Mouse (Mus musculus): Measurements from ENCODE around the gene Hist1h2ae. TPM values are rescaled to one million over a fixed set of nuclear protein-coding genes. Genes with fewer than 3 reads are reported as not detected.
"Not testable (repeated sequence)": the region's sequence is repeated elsewhere in the genome, so short reads cannot be mapped to it uniquely, and the experiment has no call there.

The Hist1h2ae gene
- total RNA-seq, 4 experiments from 2014 or later, result 0.54 to 1.1 (median 0.88) TPM

DNA sequence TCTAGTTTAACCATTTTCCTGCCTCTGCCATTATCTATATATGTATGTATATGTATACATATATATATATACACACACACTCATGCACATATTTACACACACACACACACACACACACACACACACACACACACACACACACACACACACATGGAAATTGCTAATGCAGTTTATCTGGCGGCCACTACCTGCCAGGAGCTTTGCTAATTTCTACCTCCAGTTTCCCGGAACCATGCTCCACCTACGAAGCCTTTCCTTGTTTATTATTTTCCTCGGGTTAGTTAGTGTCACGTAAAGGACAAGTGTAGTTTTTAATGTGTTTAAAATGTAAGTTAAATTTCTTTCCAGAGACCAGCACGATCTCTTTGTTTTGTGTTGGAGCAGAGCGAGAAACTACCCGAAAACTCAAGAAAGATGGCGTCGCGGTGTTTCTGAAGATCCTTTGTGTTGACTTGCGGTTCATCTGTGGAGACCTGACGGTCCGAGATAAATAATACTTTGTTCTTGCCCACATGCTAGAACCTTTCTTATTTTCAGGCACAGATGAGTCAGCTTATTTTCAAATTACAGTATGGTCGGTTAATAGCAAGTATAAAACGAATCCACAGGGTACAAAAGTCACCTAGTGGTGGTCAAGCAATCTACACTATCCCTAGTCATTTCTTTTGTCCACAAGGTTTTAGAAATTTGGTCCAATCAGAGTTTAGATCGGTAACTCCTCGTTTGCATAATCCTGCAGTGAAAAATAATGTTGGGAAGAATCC, 8.1 kb downstream of the Hist1h2ae start:
- no peak for DNase-seq (ENCODE audit: low spot score in 2 of 2)

DNA sequence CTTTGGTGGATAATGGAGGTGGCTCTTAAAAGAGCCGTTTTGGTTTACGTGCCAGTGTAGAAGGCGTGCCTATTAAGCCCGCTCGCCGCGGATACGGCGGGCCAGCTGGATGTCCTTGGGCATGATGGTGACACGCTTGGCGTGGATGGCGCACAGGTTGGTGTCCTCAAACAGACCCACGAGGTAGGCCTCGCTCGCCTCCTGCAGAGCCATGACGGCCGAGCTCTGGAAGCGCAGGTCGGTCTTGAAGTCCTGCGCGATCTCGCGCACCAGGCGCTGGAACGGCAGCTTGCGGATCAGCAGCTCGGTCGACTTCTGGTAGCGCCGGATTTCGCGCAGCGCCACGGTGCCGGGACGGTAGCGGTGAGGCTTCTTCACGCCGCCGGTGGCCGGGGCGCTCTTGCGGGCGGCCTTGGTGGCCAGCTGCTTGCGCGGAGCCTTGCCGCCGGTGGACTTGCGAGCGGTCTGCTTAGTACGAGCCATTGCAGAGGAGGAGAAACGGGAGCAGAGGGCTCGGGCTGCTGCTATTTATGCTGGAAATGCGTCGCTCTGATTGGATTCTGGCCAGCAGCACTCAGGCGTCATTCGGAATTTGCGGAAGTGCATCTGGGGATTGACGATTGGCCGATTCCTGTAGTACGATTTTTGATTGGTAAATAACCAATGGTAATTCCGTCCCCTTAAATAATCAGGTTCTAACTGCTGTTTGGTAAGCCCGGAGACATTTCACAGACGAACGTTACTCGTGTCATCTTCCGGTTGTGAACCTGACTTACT, 8.9 kb downstream of the Hist1h2ae start, which contains the start of gene Hist1h3e:
Gene Hist1h3e, minus strand, starts transcription at position 487 of the 777 bp plus-strand sequence.
- peak; percentile 84 to 88 for DNase-seq (ENCODE audit: low spot score in 2 of 2)

DNA sequence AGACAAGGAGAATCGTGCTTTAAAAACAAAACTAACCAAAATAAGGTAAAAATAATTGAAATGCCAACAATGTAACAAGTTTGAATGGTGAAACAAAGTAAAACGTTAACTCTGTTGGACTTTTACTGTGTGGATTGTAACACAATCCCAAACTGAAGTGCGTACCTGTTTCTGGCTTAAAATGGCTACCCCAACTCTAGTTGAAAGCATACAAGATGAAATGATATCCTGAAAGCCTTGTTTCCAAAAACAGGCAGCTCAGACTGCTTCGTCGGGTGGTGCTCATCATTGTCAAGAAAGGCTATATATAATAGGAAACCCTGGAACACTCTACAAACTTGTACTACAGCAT, 9.5 kb downstream of the Hist1h2ae start:
- not testable (repeated sequence) for DNase-seq (ENCODE audit: low spot score in 2 of 2)

DNA sequence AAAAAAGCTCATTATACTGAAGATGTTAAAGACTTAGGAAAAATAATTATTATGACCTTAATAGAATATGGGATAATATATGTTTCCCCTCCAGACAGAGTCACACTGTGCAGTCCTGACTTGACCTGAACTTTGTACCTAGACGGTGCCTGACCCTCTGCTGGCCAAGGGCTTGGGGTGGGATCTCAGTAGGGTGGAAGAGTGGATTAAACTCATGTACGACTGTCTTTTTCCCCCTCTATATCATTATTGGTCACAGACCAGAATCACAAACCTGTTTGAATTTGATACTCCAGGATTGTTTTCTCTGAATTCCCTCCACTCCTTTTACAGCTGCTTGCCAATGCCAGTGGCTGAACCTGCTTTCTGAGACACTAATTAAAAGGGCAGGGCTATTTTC, 10.3 kb downstream of the Hist1h2ae start:
- DNase-seq (ENCODE audit: low spot score in 2 of 2), result not testable (repeated sequence)

DNA sequence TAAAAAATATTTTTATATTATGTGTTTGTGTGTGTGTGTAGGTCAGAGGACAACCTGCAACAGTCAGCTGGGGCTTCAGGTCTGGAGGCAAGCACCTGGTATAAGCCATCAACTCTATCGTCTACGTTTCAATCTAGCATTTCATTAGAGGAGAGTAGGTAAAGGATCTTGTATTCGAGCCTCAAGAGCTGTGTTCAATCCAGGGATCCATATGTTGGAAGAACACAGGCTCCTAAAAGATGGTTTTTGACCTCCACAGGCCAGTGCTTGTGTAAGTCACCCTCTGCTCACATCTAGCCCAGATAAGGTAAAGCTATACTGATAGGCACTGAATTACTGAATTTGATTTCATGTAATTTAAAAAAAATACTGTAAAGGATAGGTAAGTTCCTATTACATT, 14.1 kb downstream of the Hist1h2ae start:
- DNase-seq (ENCODE audit: low spot score in 2 of 2), result no peak

DNA sequence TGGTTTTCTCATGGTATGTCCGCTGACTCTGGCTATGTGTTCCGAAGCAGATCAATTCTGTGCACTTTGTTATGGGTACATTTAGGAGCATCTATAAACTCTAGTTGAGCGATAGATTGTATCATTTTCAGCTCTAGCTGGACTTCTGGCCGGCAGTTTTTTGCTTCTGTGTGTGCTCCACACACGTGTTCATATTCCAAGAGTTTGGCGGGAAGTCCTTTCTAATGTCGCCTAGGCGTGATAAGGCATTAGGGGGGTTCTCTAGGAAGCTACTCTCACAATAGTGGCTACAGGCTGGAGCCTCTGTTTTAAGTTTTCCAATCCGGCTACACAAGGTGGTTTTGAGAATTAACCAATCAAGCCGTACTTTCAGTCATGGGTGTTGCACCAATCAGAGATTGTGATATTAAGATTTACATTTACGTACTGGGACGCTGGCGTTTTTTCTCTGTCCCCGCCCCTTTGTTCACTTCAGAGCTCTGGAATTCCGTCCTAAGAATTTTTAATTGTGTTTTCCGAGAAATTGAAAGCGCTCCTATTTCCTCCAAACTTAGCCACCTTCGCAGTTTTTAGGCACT, 15.1 kb downstream of the Hist1h2ae start:
- DNase-seq (ENCODE audit: low spot score in 2 of 2), result no peak

DNA sequence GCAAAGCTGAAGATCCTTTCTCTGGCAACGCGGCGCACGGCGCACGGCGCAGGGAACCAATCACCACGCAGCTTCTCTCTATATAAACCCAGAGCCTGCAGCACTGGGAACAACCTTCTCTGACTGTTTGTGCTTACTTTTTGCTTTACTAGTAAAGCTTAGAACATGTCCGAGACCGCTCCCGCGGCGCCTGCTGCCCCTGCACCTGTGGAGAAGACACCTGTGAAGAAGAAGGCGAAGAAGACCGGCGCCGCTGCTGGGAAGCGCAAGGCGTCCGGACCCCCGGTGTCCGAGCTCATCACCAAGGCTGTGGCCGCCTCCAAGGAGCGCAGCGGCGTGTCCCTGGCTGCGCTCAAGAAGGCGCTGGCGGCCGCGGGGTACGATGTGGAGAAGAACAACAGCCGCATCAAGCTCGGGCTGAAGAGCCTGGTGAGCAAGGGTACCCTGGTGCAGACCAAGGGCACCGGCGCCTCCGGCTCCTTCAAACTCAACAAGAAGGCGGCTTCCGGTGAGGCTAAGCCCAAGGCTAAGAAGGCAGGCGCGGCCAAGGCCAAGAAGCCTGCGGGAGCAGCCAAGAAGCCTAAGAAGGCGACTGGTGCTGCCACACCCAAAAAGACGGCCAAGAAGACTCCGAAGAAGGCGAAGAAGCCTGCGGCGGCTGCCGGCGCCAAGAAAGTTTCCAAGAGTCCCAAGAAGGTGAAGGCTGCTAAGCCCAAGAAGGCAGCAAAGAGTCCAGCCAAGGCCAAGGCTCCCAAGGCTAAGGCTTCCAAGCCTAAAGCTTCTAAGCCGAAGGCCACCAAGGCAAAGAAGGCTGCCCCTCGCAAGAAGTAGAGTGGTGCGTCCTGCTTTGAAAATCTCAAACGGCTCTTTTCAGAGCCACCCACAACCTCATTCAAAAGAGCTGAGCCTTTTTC, 15.8 kb downstream of the Hist1h2ae start:
- peak in 1 of 2 experiments; percentile 43 for DNase-seq (ENCODE audit: low spot score in 2 of 2)

DNA sequence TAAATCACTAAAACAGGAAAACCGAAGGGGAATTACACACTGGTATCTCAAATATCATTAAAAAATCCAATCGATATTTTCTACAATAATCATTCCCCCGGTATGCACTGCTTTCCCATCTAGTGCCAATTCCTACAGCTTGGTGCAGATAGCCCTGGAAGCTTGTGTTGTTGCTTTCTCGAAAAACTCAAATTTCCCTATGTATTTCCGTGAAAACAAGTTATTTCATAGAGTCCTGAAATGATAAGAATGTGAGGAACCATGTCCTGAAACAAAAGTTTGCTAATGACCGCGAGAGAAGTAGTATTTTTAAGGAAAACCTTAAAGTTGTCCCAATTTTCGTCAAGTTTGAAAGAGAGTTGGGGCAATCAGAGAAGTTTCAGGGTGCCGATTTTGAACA, 16.6 kb downstream of the Hist1h2ae start:
- DNase-seq (ENCODE audit: low spot score in 2 of 2), result no peak

DNA sequence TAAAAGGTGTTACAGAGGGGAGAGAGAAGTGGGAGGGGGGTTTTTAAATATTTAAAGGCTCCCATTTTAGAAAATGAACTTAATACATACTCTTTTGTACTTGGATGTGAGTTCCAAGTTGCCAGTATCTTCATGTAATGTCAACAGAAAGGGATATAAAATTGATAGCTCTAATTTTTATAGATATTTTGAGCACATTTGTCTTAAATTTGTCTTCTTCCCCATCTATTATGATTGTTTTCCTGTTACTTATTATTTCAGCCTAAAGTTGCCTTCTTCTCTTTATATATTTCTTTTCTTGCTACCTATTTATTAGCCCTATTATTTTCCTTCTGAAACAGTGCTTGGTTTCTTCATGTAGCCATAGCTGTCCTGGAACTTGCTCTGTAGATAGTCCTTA, 18.1 kb downstream of the Hist1h2ae start, which contains the start of gene Hist1h1d:
Gene Hist1h1d, plus strand, starts transcription at position 301 of the 400 bp plus-strand sequence.
- no peak for DNase-seq (ENCODE audit: low spot score in 2 of 2)

DNA sequence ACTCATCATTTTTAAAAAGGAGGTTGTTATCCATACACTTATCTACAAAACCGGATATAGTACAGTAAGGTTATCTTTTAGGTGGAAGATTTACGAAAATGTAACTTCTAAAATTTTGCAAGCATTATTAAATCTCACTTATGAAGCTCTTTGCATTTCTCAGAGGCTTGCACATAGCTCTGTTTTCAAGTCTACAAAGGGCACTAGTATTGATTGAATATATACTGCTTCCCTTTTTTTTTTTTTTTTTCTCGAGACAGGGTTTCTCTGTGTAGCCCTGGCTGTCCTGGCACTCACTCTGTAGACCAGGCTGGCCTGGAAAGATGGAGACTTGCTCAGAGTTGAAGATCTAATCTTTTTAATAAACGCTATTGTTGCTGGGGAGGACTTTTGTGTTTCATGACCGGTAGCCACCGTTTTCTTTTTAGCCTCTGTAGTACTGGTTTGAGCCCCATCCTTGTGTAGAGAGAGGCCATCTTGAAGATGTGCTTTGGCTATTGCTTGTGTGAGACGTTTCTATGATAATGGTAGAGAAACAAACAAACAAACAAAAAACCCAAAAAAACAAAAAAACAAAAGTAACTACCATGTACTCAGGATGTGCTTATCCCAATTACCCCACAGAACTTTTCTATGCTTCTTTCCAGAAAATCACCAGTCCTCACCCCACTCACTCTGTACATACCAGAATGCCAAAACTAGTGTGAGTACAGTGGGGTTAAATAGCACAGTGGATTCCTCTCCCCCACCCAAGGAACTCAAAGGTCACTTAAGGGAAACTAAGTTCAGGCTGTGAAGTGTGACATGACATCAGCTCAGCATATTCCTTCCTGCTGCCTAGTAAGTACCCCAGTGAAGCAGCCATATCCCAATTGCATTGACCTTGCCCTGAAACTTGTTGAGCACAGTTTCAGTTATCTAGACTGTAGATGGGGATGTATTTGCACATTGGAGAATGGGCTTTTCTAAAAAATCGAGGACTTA, 18.8 kb downstream of the Hist1h2ae start:
- DNase-seq (ENCODE audit: low spot score in 2 of 2), result no peak

DNA sequence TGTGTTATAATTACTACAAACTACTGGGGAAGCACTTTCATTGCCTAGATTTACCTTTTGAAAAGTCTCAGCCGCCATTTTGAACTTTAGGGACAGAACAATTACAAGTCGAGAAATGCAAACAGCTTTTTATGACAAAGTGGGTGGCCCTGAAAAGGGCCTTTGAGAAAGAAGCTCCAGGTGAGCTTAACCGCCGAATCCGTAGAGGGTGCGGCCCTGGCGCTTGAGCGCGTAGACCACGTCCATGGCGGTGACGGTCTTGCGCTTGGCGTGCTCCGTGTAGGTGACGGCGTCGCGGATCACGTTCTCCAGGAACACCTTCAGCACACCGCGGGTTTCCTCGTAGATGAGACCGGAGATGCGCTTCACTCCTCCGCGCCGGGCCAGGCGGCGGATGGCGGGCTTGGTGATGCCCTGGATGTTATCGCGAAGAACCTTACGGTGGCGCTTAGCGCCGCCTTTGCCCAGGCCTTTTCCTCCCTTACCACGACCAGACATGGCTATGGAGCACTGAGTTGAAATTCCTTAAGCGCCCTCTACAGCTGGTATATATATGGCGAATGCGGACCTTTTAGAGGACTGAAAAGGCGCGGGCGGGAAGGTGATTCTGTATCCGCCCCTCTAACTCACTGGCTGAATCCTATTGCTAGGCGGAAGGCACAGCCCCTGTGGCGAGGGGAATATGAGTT, 19.7 kb downstream of the Hist1h2ae start, which contains the start of gene Hist1h4f:
Gene Hist1h4f, minus strand, starts transcription at position 503 of the 689 bp plus-strand sequence.
- DNase-seq (ENCODE audit: low spot score in 2 of 2), result peak in 1 of 2 experiments; percentile 52

DNA sequence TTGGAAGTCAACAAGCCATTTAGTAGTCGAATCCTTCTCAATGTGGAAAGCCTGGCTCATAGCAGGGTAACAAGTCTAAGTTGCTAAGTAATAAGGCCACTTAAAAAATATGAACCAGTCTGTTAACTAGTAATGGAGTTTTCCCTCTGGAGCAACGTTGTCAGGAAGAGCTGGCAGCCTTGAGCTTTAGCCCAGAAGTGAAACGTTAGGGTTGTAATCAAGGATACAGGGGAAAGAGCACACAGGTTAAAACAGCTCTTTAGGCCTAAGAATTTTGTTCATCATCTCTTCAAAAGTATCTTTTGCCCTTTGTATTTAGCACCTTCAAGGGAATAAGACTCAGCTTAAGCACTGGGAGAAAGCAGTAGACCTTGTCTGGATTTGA, 20.3 kb downstream of the Hist1h2ae start:
- DNase-seq (ENCODE audit: low spot score in 2 of 2), result no peak

DNA sequence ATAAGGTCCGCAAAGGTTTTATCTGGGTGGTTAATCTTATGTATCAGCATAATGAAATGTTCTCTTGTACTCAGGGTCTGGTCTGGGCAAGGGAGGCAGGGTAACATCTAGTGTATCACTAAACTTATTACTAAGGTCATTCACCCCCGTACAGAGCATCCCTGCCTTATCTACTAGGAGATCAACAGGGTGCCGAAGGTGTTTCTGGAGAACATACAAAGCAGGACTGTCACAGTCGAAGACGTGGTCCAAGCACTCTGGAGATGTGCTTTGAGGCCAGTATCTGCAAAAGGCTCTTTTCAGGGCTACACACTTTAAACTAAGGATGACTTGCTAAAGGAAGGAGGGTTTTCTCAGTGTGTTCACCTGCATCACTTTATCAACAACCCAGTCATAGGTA, 24.3 kb downstream of the Hist1h2ae start:
- no peak for DNase-seq (ENCODE audit: low spot score in 2 of 2)

DNA sequence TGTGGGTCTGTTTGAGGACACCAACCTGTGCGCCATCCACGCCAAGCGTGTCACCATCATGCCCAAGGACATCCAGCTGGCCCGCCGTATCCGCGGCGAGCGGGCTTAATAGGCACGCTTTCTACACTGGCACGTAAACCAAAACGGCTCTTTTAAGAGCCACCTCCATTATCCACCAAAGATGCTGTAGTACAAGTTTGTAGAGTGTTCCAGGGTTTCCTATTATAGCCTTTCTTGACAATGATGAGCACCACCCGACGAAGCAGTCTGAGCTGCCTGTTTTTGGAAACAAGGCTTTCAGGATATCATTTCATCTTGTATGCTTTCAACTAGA, 26.3 kb downstream of the Hist1h2ae start:
- not testable (repeated sequence) for DNase-seq (ENCODE audit: low spot score in 2 of 2)

DNA sequence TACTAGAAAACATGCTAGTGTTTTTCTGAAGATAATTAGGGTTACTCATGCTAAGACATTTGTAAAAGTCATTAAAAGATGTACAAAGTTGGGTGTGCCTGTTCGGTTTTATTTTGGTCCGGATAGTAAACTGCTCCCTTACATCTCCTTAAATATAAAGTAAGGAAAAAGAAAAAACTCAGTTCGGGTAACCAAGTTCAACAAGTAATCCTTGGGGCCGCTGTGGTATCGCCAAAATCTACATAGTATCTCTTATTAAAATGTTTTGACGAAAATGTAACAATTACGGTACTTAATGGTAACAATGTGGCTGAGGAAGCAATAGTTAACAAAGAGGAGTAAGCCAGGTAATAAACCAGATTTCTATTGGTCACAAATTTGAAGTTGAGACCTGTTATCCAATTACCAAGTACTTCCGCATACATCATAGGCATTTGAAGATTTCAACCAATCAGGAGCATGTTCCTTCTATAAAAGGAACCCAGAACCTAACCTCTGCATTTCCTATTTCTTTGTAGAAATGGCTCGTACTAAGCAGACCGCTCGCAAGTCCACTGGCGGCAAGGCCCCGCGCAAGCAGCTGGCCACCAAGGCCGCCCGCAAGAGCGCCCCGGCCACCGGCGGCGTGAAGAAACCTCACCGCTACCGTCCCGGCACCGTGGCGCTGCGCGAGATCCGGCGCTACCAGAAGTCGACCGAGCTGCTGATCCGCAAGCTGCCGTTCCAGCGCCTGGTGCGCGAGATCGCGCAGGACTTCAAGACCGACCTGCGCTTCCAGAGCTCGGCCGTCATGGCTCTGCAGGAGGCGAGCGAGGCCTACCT, 26.8 kb downstream of the Hist1h2ae start, which contains the start of gene Hist1h3f:
Gene Hist1h3f, plus strand, starts transcription at position 88 of the 822 bp plus-strand sequence.
- peak; percentile 26 to 44 for DNase-seq (ENCODE audit: low spot score in 2 of 2)

DNA sequence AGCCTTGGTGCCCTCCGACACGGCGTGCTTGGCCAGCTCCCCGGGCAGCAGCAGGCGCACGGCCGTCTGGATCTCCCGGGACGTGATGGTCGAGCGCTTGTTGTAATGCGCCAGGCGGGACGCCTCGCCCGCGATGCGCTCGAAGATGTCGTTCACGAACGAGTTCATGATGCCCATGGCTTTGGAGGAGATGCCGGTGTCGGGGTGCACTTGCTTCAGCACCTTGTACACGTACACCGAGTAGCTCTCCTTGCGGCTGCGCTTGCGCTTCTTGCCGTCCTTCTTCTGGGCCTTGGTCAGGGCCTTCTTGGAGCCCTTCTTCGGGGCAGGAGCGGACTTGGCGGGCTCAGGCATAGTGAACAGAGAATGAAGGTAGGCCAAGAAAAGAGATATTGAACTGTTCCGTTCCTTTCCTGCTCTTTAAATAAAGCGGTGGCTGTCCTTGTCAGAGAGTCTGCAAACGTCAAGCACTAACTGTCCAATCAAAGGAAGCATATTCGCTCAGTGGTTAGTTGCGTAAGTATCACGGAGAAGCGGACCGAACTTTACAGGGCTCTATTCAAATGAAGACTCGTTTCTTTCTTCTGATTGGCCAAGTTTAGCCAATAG, 27.9 kb downstream of the Hist1h2ae start, which contains the start of gene Hist1h2bh:
Gene Hist1h2bh, minus strand, starts transcription at position 394 of the 609 bp plus-strand sequence.
- DNase-seq (ENCODE audit: low spot score in 2 of 2), result peak in 1 of 2 experiments; percentile 37

DNA sequence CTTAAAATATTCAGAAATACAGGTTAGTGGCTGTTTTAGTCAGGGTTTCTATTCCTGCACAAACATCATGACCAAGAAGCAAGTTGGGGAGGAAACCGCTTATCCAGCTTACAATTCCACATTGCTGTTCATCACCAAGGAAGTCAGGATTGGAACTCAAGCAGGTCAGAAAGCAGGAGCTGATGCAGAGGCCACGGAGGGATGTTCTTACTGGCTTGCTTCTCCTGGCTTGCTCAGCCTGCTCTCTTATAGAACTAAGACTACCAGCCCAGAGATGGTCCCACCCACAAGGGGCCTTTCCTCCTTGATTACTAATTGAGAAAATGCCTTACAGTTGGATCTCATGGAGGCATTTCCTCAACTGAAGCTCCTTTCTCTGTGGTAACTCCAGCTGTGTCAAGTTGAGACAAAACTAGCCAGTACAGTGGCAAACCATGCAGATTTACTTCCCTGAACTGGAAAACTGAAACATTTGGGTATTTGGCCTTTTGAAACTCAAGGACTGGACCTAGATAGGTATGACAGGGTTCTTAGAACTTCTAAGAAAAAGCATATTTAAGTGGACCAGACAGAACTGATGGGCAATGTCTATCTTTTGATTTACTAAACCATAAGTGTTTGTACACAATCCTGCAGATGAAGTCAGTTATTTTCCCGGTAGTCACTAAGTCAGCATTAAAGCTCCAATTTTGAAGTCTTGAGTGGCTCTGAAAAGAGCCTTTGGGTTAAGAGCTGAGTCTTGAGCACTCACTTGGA, 28.6 kb downstream of the Hist1h2ae start:
- not testable (repeated sequence) for DNase-seq (ENCODE audit: low spot score in 2 of 2)
